Mouse (Mus musculus) urinary bladder, adult 2 months (tissue): Measurements from ENCODE around the gene Sncg. TPM values are rescaled to one million over a fixed set of nuclear protein-coding genes. Genes with fewer than 3 reads are reported as not detected.

ENCODE experiments used
- DNase-seq: peaks from one replicate; pipeline ENCODE4 v3.0.0; 2022; ENCODE audit warnings: low spot score
- polyA plus RNA-seq: library from polyadenylated mRNA; depleted of rRNA; stranded (reverse); fragments of >200 nt; gene quantifications from 2 replicates; pipeline ENCODE4 v1.2.3, GENCODE M21; 2012; rRNA removed

The Sncg gene
- polyA plus RNA-seq, 1 experiment = 50.1 TPM

DNA sequence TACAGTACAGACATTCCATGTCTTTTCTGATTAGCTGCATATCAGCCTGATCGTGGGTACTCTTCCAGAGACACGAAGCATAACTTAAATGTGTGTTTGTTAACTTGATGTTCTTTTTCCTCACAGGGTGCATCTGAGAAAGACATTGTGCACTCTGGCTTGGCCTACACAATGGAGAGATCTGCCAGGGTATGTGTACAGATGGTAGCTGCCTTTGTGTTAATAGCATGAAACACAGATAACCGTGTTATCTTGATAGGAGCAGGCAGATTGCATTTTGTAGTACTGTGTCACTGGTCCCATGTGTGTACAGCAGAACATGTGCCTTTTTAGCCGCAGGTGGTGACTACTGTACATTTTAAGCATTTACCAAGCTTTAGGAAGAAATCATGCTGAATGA, 32.6 kb downstream of the Sncg start:
- no peak for DNase-seq

GRCm38 (mm10) chr14:34339446-34339845, 35.1 kb downstream of the Sncg start:
- DNase-seq = no peak

- DNase-seq = no peak
These were observed 42.1 kb downstream of the Sncg start for GRCm38 (mm10) chr14:34332476-34332875.

DNA sequence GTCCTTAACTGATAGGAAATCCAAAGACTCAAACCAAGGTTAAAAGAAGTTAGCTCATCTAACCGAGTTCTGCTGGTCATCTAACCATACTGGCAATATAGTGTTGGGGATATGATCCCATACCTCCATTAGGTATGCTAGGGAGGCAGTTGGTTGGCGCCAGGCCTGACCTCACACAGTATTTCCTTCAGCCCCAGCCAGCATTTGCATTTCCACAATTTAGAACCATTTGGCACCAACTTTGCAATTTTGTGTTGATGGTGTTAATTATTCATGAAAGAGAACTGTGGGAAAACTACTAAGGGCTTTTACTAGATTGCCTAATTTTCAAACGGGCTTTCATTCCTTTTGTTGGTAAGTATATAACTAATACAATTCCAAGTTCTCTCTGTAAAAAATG, 42.7 kb downstream of the Sncg start:
- no peak for DNase-seq

DNA sequence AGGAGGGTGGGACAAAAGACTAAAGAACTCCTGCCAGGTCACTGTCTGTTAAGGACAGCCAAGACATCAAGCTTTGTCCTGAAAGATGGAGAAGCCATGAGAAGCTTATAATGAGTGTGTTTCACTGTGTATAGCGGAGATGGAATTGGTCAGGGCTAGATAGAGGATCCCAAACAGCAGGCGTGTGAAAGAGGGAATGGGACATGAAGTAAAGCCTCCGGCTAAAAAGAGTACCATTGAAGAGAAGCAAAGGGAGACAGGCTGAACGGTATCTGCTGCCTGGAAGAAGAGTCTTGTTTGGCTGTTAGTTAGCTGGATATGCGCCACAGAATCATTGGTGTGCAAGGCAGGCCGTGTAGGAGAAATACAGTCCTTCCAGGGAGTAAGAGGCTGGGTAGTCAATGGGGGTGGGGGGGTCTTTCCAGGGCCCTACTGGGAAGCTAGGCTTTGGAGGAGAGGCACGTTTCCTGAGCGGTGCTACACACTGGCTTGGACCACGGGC, 43.9 kb downstream of the Sncg start:
- DNase-seq = no peak

- no peak for DNase-seq
These were observed 47.0 kb downstream of the Sncg start for GRCm38 (mm10) chr14:34327618-34328017.

GRCm38 (mm10) chr14:34326606-34327005, 48.0 kb downstream of the Sncg start:
- no peak for DNase-seq

DNA sequence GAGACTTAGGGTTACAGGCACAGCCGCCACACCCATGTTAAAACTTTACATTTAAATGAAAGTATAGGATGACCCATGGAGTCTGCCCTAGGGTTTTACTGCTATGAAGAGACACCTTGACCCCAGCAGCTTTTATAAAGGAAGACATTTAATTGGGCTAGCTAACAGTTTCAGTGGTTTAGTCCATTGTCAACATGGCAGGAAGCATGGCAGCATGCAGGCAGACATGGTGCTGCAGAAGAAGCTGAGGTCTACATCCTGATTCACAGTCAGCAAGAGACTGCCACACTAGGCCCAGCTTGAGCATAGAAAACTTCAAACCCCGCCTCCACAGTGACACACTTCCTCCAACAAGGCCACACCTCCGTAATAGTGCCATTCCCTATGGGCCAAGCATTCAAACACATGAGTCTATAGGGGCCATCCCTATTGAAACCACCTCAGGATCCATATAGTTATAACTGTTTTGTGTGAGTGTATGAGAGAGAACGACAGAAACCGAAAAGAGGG, 51.0 kb downstream of the Sncg start:
- no peak for DNase-seq

Other genes with a start within 250 kb of the Sncg start
- gene Npy4r, start 222.3 kb downstream of the Sncg start, polyA plus RNA-seq = 25.1 and 34.7 TPM in 2 replicates
- 0.30 and 0.72 TPM in 2 replicates for gene Gprin2, start 173.1 kb downstream of the Sncg start, polyA plus RNA-seq
- 10.6 and 13.7 TPM in 2 replicates for gene Syt15, start 155.2 kb downstream of the Sncg start, polyA plus RNA-seq
- gene Shld2, start 64.3 kb downstream of the Sncg start, polyA plus RNA-seq = 3.9 and 5.0 TPM in 2 replicates
- gene Glud1, start 64.1 kb downstream of the Sncg start, polyA plus RNA-seq = 115 and 123 TPM in 2 replicates
- 714 and 1,004 TPM in 2 replicates for gene Fam25c, start 19.4 kb downstream of the Sncg start, polyA plus RNA-seq
- gene Mmrn2, start 676 bp upstream of the Sncg start, polyA plus RNA-seq = 8.0 and 14.0 TPM in 2 replicates
- 47.7 and 56.2 TPM in 2 replicates for gene Bmpr1a, start 128.6 kb upstream of the Sncg start, polyA plus RNA-seq
- 0.08 TPM in 1 of 2 replicates, not detected in the other for gene 9230112D13Rik, start 148.0 kb upstream of the Sncg start, polyA plus RNA-seq
- 43.3 and 50.5 TPM in 2 replicates for gene Ldb3, start 213.9 kb upstream of the Sncg start, polyA plus RNA-seq
- gene Opn4, start 225.4 kb upstream of the Sncg start, polyA plus RNA-seq = not detected in 2 replicates